Mouse (Mus musculus) ovary, adult 18-20 months (tissue): Measurements from ENCODE around the gene Nrap.
"Not testable (repeated sequence)": the region's sequence is repeated elsewhere in the genome, so short reads cannot be mapped to it uniquely, and the experiment has no call there.

ENCODE experiments used
- DNase-seq: peaks from one replicate; pipeline ENCODE4 v3.0.0; 2022; ENCODE audit warnings: low spot score, mixed read lengths

Nrap gene

GRCm38 (mm10) chr19:56364563-56364962 lies 25.3 kb downstream of the Nrap start:
- DNase-seq, result no peak

GRCm38 (mm10) chr19:56363721-56364460 lies 25.9 kb downstream of the Nrap start:
- DNase-seq, result no peak

GRCm38 (mm10) chr19:56358890-56359289 lies 30.9 kb downstream of the Nrap start:
- no peak for DNase-seq

- not testable (repeated sequence) for DNase-seq
These were observed 32.5 kb downstream of the Nrap start for GRCm38 (mm10) chr19:56357374-56357708.

GRCm38 (mm10) chr19:56356480-56357373 lies 33.1 kb downstream of the Nrap start:
- no peak for DNase-seq

GRCm38 (mm10) chr19:56355201-56355600 lies 34.6 kb downstream of the Nrap start:
- no peak for DNase-seq

GRCm38 (mm10) chr19:56353689-56354088 lies 36.1 kb downstream of the Nrap start:
- DNase-seq, result no peak

GRCm38 (mm10) chr19:56349295-56349694 lies 40.5 kb downstream of the Nrap start:
- no peak for DNase-seq

- no peak for DNase-seq
These were observed 43.1 kb downstream of the Nrap start for GRCm38 (mm10) chr19:56346750-56347149.

GRCm38 (mm10) chr19:56346016-56346415 lies 43.8 kb downstream of the Nrap start:
- no peak for DNase-seq

- DNase-seq, result no peak
These were observed 45.8 kb downstream of the Nrap start for GRCm38 (mm10) chr19:56343869-56344563.

- peak; percentile 82 for DNase-seq
These were observed 47.8 kb downstream of the Nrap start for GRCm38 (mm10) chr19:56342006-56342405.

- DNase-seq, result no peak
These were observed 53.0 kb downstream of the Nrap start for GRCm38 (mm10) chr19:56336826-56337225.

- DNase-seq, result no peak
These were observed 53.5 kb downstream of the Nrap start for GRCm38 (mm10) chr19:56336321-56336720.

- no peak for DNase-seq
These were observed 63.5 kb downstream of the Nrap start for GRCm38 (mm10) chr19:56326243-56326855.

GRCm38 (mm10) chr19:56325676-56326075 lies 64.2 kb downstream of the Nrap start:
- no peak for DNase-seq

- no peak for DNase-seq
These were observed 68.4 kb downstream of the Nrap start for GRCm38 (mm10) chr19:56321303-56321920.

GRCm38 (mm10) chr19:56320186-56320860 lies 69.5 kb downstream of the Nrap start:
- DNase-seq, result no peak

GRCm38 (mm10) chr19:56319629-56320028 lies 70.2 kb downstream of the Nrap start:
- DNase-seq, result no peak

- no peak for DNase-seq
These were observed 70.6 kb downstream of the Nrap start for GRCm38 (mm10) chr19:56319219-56319618.

GRCm38 (mm10) chr19:56316531-56316930 lies 73.3 kb downstream of the Nrap start:
- peak; percentile 61 for DNase-seq
